ENCODE assay signal across 8 mouse cellular contexts in genomic region chr13:21322509-21323375, GRCm38 (mm10). TPM values are rescaled to one million over a fixed set of nuclear protein-coding genes. Genes with fewer than 3 reads are reported as not detected.
DNase-seq lines count a peak whose midpoint lies in the region; ATAC-seq and TF ChIP-seq lines count a peak whose summit lies in the region.

No protein-coding gene starts in this region.

- H3K4me2 ChIP-seq in heart, embryonic 14.5 days (ENCODE audit: low read length) = peak overlapping the region; percentile 66
- peak overlapping the region; percentile 52 for H3K4me2 ChIP-seq in liver, postnatal 0 days (ENCODE audit: low read depth, low read length)

- 19% methylated on average over 18 of the region's 18 CpGs for WGBS in heart, embryonic 14.5 days
- 10% methylated on average over 18 of the region's 18 CpGs for WGBS in forebrain, embryonic 10.5 days
- WGBS in liver, postnatal 0 days (ENCODE audit: insufficient replicate concordance) = 16% methylated on average over 18 of the region's 18 CpGs

- DNase-seq in heart, adult 8-10 months (ENCODE audit: low spot score) = no peak
- DNase-seq in forebrain, embryonic 10.5 days (ENCODE audit: extremely low spot score, low spot score) = peak; percentile 70
- peak; percentile 69 to 87 for DNase-seq in layer of hippocampus, adult 18-20 months (ENCODE audit: low spot score in 2 of 2)
- DNase-seq in liver, postnatal 0 days = peak; percentile 15
- peak; percentile 36 for DNase-seq in telencephalon, adult 2 months (ENCODE audit: low read depth, low spot score)
- no peak for DNase-seq in gastrocnemius, postnatal 36 days

- intact Hi-C loops in gastrocnemius, postnatal 36 days (cut with DNase I) = loop anchor here (10.0 kb wide), 1 partner anchor 108 kb away; no protein-coding TSS in a partner anchor

- H3K4me1 ChIP-seq in heart, embryonic 14.5 days (ENCODE audit: control insufficient read depth in 2 of 2, insufficient read depth in 2 of 2, low read length in 2 of 2) = peaks cover 0 to 2% of the 10 kb centered on the region in 2 experiments; a peak in 3 of 4 replicates
- 0 out of 2 replicates have a peak, but pooled peaks cover 4% of the 10 kb centered on the region for H3K4me1 ChIP-seq in bone marrow macrophage, adult 2 months (ENCODE audit: control insufficient read depth, insufficient read depth, low read length)
- peaks cover 17% of the 10 kb centered on the region for H3K4me1 ChIP-seq in forebrain, embryonic 10.5 days
- H3K4me1 ChIP-seq in liver, postnatal 0 days (ENCODE audit: insufficient read depth) = peaks cover 8% of the 10 kb centered on the region

- TF ChIP-seq CTCF in bone marrow macrophage, adult 2 months (IDR thresholded peaks at IDR 0.05; ENCODE audit: low read depth, low read length) = no peak
- TF ChIP-seq CTCF in liver, postnatal 0 days (IDR thresholded peaks at IDR 0.05; ENCODE audit: low read depth) = no peak

- H3K4me3 ChIP-seq in heart, embryonic 14.5 days (ENCODE audit: control insufficient read depth in 1 of 2, insufficient read depth in 1 of 2, low read depth in 1 of 2, low read length in 2 of 2) = peak overlapping the region; percentile 15 to 40
- peak overlapping the region; percentile 42 for H3K4me3 ChIP-seq in bone marrow macrophage, adult 2 months (ENCODE audit: insufficient read depth, low read length)
- peak overlapping the region; percentile 56 for H3K4me3 ChIP-seq in forebrain, embryonic 10.5 days
- no peak overlapping the region for H3K4me3 ChIP-seq in liver, postnatal 0 days (ENCODE audit: low read depth, low read length)

- no peaks in the 10 kb centered on the region for H3K9me3 ChIP-seq in heart, embryonic 14.5 days (ENCODE audit: control insufficient read depth, low read length)
- H3K9me3 ChIP-seq in forebrain, embryonic 10.5 days = no peaks in the 10 kb centered on the region
- no peaks in the 10 kb centered on the region for H3K9me3 ChIP-seq in liver, postnatal 0 days (ENCODE audit: low read length)

- H3K9ac ChIP-seq in heart, embryonic 14.5 days (ENCODE audit: low read length) = peak overlapping the region; percentile 60
- H3K9ac ChIP-seq in liver, postnatal 0 days (replicated peaks) = no peak overlapping the region

- H3K27ac ChIP-seq in heart, embryonic 14.5 days (replicated peaks in 1 of 2; ENCODE audit: control insufficient read depth in 1 of 2, insufficient read depth in 1 of 2, low read depth in 2 of 2, low read length in 2 of 2) = no peak overlapping the region
- no peak overlapping the region for H3K27ac ChIP-seq in bone marrow macrophage, adult 2 months (ENCODE audit: insufficient read depth, low read depth, low read length)
- H3K27ac ChIP-seq in forebrain, embryonic 10.5 days = no peak overlapping the region
- no peak overlapping the region for H3K27ac ChIP-seq in liver, postnatal 0 days (ENCODE audit: low read depth)

- no peak for TF ChIP-seq POLR2A in bone marrow macrophage, adult 2 months (IDR thresholded peaks at IDR 0.05; ENCODE audit: borderline replicate concordance, low read depth, low read length)

- ATAC-seq in heart, embryonic 14.5 days (ENCODE audit: insufficient number of reproducible peaks, insufficient read depth, low FRiP score, low read depth) = no peak
- ATAC-seq in liver, postnatal 0 days = no peak

- no peaks in the 10 kb centered on the region for H3K36me3 ChIP-seq in heart, embryonic 14.5 days (ENCODE audit: control insufficient read depth, insufficient read depth, low read length)
- H3K36me3 ChIP-seq in forebrain, embryonic 10.5 days (replicated peaks) = no peaks in the 10 kb centered on the region
- no peaks in the 10 kb centered on the region for H3K36me3 ChIP-seq in liver, postnatal 0 days (replicated peaks; ENCODE audit: insufficient read depth, low read length)

- H3K27me3 ChIP-seq in heart, embryonic 14.5 days (ENCODE audit: control insufficient read depth, insufficient read depth, low read length) = no peaks in the 10 kb centered on the region; the same call in 1 of the 2 replicates
- peaks cover 4% of the 10 kb centered on the region; the same call in 1 of the 2 replicates for H3K27me3 ChIP-seq in forebrain, embryonic 10.5 days (ENCODE audit: poor library complexity, severe bottlenecking)
- 0 out of 2 replicates have a peak, but pooled peaks cover 8% of the 10 kb centered on the region for H3K27me3 ChIP-seq in liver, postnatal 0 days (ENCODE audit: insufficient read depth, low read length)

- TF ChIP-seq EP300 in liver, postnatal 0 days (IDR thresholded peaks at IDR 0.05; ENCODE audit: low read depth) = no peak

RNA-seq across cellular contexts. Expression of gene Gpx6, which starts 10.8 kb away (rescaled TPM):
- polyA plus RNA-seq in heart, embryonic 14.5 days (2014; fragmentation: Nextera tagmentation; extraction: Ambion mirVana) = not detected in 2 replicates
- not detected for total RNA-seq in heart, adult 8-10 months (2022)
- not detected in 2 replicates for polyA plus RNA-seq in bone marrow macrophage, adult 2 months (2012; ENCODE audit: insufficient read depth, insufficient read length, missing spikeins)
- 0.15 and 0.21 TPM in 2 replicates for polyA plus RNA-seq in forebrain, embryonic 10.5 days (2016; fragmentation: Nextera tagmentation; extraction: Ambion mirVana)
- not detected for total RNA-seq in layer of hippocampus, adult 18-20 months (2021)
- 0.08 and 0.18 TPM in 2 replicates for polyA plus RNA-seq in liver, postnatal 0 days (2015; fragmentation: Nextera tagmentation; extraction: Ambion mirVana)
- total RNA-seq in gastrocnemius, postnatal 36 days (2021) = not detected

RNA-seq across cellular contexts. Expression of gene Olfr1367, which starts 24.0 kb away (rescaled TPM):
- not detected in 2 replicates for polyA plus RNA-seq in heart, embryonic 14.5 days (2014; fragmentation: Nextera tagmentation; extraction: Ambion mirVana)
- total RNA-seq in heart, adult 8-10 months (2022) = not detected
- polyA plus RNA-seq in bone marrow macrophage, adult 2 months (2012; ENCODE audit: insufficient read depth, insufficient read length, missing spikeins) = not detected in 2 replicates
- not detected in 2 replicates for polyA plus RNA-seq in forebrain, embryonic 10.5 days (2016; fragmentation: Nextera tagmentation; extraction: Ambion mirVana)
- not detected for total RNA-seq in layer of hippocampus, adult 18-20 months (2021)
- not detected in 2 replicates for polyA plus RNA-seq in liver, postnatal 0 days (2015; fragmentation: Nextera tagmentation; extraction: Ambion mirVana)
- not detected for total RNA-seq in gastrocnemius, postnatal 36 days (2021)

RNA-seq across cellular contexts. Expression of gene Gpx5, which starts 30.2 kb away (rescaled TPM):
- polyA plus RNA-seq in heart, embryonic 14.5 days (2014; fragmentation: Nextera tagmentation; extraction: Ambion mirVana) = not detected in 2 replicates
- total RNA-seq in heart, adult 8-10 months (2022) = not detected
- polyA plus RNA-seq in bone marrow macrophage, adult 2 months (2012; ENCODE audit: insufficient read depth, insufficient read length, missing spikeins) = not detected in 2 replicates
- polyA plus RNA-seq in forebrain, embryonic 10.5 days (2016; fragmentation: Nextera tagmentation; extraction: Ambion mirVana) = not detected in 2 replicates
- not detected for total RNA-seq in layer of hippocampus, adult 18-20 months (2021)
- polyA plus RNA-seq in liver, postnatal 0 days (2015; fragmentation: Nextera tagmentation; extraction: Ambion mirVana) = not detected in 2 replicates
- total RNA-seq in gastrocnemius, postnatal 36 days (2021) = not detected

RNA-seq across cellular contexts. Expression of gene Zscan12, which starts 39.9 kb away (rescaled TPM):
- 6.9 and 8.1 TPM in 2 replicates for polyA plus RNA-seq in heart, embryonic 14.5 days (2014; fragmentation: Nextera tagmentation; extraction: Ambion mirVana)
- total RNA-seq in heart, adult 8-10 months (2022) = 1 to 10 TPM; 4.5 to 6.0 (median 5.0) TPM
- 5.7 and 7.1 TPM in 2 replicates for polyA plus RNA-seq in bone marrow macrophage, adult 2 months (2012; ENCODE audit: insufficient read depth, insufficient read length, missing spikeins)
- polyA plus RNA-seq in forebrain, embryonic 10.5 days (2016; fragmentation: Nextera tagmentation; extraction: Ambion mirVana) = 18.9 and 21.8 TPM in 2 replicates
- 1 to 10 TPM; 8.6 TPM for total RNA-seq in layer of hippocampus, adult 18-20 months (2021)
- 2.4 and 2.7 TPM in 2 replicates for polyA plus RNA-seq in liver, postnatal 0 days (2015; fragmentation: Nextera tagmentation; extraction: Ambion mirVana)
- 1 to 10 TPM; 4.7 to 6.7 TPM for total RNA-seq in gastrocnemius, postnatal 36 days (2021)

Comparison
In these comparisons a context has a peak if more than half of its experiments do, and no peak if none do; other contexts are left out.
1. DNase-seq: peak in forebrain, embryonic 10.5 days (single experiment), layer of hippocampus, adult 18-20 months (2 of 2), liver, postnatal 0 days (single experiment) and telencephalon, adult 2 months (single experiment); none in heart, adult 8-10 months (single experiment) and gastrocnemius, postnatal 36 days (0 of 2).